Mouse (Mus musculus) ES-E14 (cell line): Measurements from ENCODE around the gene Prkar1b.

Experiments
- CHD2 ChIP-seq: IDR thresholded peaks from 2 replicates; pipeline ENCODE4 v1.6.1; 2014; ENCODE audit warnings: mild to moderate bottlenecking, low read depth, low read length, inconsistent platforms
- HCFC1 ChIP-seq: IDR thresholded peaks from 2 replicates; pipeline ENCODE4 v1.6.1; 2012; ENCODE audit warnings: low read length, inconsistent platforms, borderline replicate concordance; ENCODE audit not compliant: insufficient read depth
- MAFK ChIP-seq: IDR thresholded peaks from 2 replicates; pipeline ENCODE4 v1.6.1; 2014; ENCODE audit warnings: mild to moderate bottlenecking, low read depth, low read length, inconsistent platforms; ENCODE audit not compliant: insufficient read depth
- ZC3H11A ChIP-seq: IDR thresholded peaks from 2 replicates; pipeline ENCODE4 v1.6.1; 2012; ENCODE audit warnings: low read depth, mild to moderate bottlenecking, inconsistent platforms, low read length, borderline replicate concordance
- ZNF384 ChIP-seq: IDR thresholded peaks from 2 replicates; pipeline ENCODE4 v1.6.1; 2012; ENCODE audit warnings: low read depth, low read length, inconsistent platforms

GRCm38 (mm10) chr5:139043546-139043945 lies 106.3 kb downstream of the Prkar1b start:
- no peak for TF ChIP-seq ZC3H11A
- TF ChIP-seq CHD2: no peak
- no peak for TF ChIP-seq ZNF384
- TF ChIP-seq HCFC1: no peak
- no peak for TF ChIP-seq MAFK
